Mouse (Mus musculus) lung, embryonic 16.5 days (tissue): ENCODE data around the gene St6galnac4. TPM values are rescaled to one million over a fixed set of nuclear protein-coding genes. Genes with fewer than 3 reads are reported as not detected.
A peak's percentile ranks its signal among the peaks of the same experiment; 100 is the strongest.

ENCODE experiments used
- ATAC-seq: fragments of 200-750 bp; cut with Nextera tagmentation; 2 replicates; pipeline ENCODE4 v1.8.0; 2017; ENCODE audit warnings: low read depth, mild to moderate bottlenecking, moderate library complexity
- H3K27ac ChIP-seq: fragments of 300-500 bp; sonication (generic); 2 replicates; pipeline ENCODE4 v1.5.1; 2014; ENCODE audit warnings: mild to moderate bottlenecking, control low read depth, low read length
- H3K27me3 ChIP-seq: fragments of 300-500 bp; sonication (generic); 2 replicates; pipeline ENCODE4 v1.6.1; 2014; ENCODE audit warnings: low read depth, low read length, mixed read lengths; ENCODE audit not compliant: control insufficient read depth, insufficient read depth
- H3K36me3 ChIP-seq: fragments of 300-500 bp; sonication (generic); 2 replicates; pipeline ENCODE4 v1.6.1; 2014; ENCODE audit warnings: low read length; ENCODE audit not compliant: control insufficient read depth, insufficient read depth
- H3K4me1 ChIP-seq: fragments of 300-500 bp; sonication (generic); replicated peaks from 2 replicates; pipeline ENCODE4 v1.6.1; 2014; ENCODE audit warnings: low read length, mixed read lengths; ENCODE audit not compliant: control insufficient read depth, insufficient read depth
- H3K4me2 ChIP-seq: fragments of 300-500 bp; sonication (generic); 2 replicates; pipeline ENCODE4 v1.6.1; 2014; ENCODE audit warnings: low read depth, low read length, control low read depth
- H3K4me3 ChIP-seq: fragments of 300-500 bp; sonication (generic); 2 replicates; pipeline ENCODE4 v1.5.1; 2014; ENCODE audit warnings: mild to moderate bottlenecking, low read length, control low read depth
- H3K9ac ChIP-seq: fragments of 300-500 bp; sonication (generic); 2 replicates; pipeline ENCODE4 v1.6.1; 2014; ENCODE audit warnings: low read length, control low read depth
- H3K9me3 ChIP-seq: fragments of 300-500 bp; sonication (generic); 2 replicates; pipeline ENCODE4 v1.6.1; 2016; ENCODE audit warnings: low read length; ENCODE audit not compliant: control insufficient read depth
- WGBS: fragments of 180-500 bp; shearing (Covaris S2); extraction: QIAGEN DNeasy Blood & Tissue Kit; methylation state at CpG from one replicate; pipeline ENCODE4 v1.1.7; 2014; 5-methylcytosine and 5-hydroxymethylcytosine counted together
- polyA plus RNA-seq: library from polyadenylated mRNA; unstranded; fragments of >200 nt; fragmentation: Nextera tagmentation; extraction: Ambion mirVana; gene quantifications from 2 replicates; pipeline ENCODE4 v1.2.1, GENCODE M21; 2015

Gene St6galnac4
- polyA plus RNA-seq, 1 experiment from 2014 or later = 26.0 TPM

DNA sequence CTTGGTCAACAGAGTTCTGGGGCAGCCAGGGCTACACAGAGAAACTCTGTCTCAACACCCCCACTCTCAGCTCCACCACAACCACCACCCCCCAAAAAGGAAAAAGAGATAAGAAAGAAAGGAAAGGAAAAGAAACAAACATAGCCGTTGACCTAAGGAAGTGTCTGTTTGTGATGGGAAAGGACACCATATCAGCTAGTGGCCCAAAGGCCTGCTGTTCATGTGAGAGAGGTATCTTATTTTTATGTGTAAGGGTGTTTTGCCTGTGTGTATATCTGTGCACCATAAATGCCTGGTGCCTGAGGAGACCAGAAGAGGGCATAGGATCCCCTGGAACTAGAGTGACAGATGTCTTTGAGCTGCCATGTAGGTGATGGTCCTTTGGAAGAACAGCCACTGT, 52.7 kb downstream of the St6galnac4 start:
- ATAC-seq = no peak
- peaks cover 24% of the 10 kb centered on the region for H3K4me1 ChIP-seq
- H3K9ac ChIP-seq = no peak overlapping the region
- no peak overlapping the region for H3K4me2 ChIP-seq
- H3K4me3 ChIP-seq = no peak overlapping the region
- 68% methylated on average over 1 of the region's 1 CpGs for WGBS
- H3K27me3 ChIP-seq = no peaks in the 10 kb centered on the region
- H3K27ac ChIP-seq = no peak overlapping the region
- H3K36me3 ChIP-seq = no peaks in the 10 kb centered on the region
- no peaks in the 10 kb centered on the region for H3K9me3 ChIP-seq

DNA sequence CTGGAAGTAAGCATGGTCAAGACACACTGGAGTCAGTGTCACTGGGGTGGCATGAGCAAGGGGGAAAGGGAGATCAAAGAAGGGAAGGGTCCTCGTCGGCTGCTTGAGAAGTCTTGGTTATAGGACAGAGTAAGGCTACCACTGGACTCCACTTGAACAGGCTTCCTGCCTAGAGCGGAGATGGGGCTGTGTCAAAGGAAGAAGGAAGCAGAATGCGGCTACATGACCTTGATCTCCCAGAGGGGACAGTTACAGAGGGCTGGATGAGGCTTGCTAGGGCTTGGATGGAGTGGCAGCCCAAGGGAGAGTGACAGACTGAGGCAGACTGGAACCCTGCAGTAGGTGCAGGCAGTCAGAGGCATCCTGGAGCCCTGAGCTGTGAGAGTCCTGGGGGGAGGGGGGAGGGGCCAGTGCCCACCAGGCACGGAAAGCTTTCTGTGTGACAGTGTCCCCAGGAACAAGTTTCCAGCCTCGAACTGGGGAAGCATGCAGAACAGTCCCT, 53.7 kb downstream of the St6galnac4 start:
- H3K9ac ChIP-seq = 0 out of 2 replicates have a peak overlapping the region, but pooled peaks have one; percentile 26
- H3K4me2 ChIP-seq = no peak overlapping the region
- no peaks in the 10 kb centered on the region for H3K36me3 ChIP-seq
- H3K4me3 ChIP-seq = no peak overlapping the region
- no peak for ATAC-seq
- 47% methylated on average over 6 of the region's 6 CpGs for WGBS
- peak overlapping the region; percentile 40; the same call in 1 of the 2 replicates for H3K27ac ChIP-seq
- H3K4me1 ChIP-seq = peaks cover 28% of the 10 kb centered on the region
- H3K27me3 ChIP-seq = no peaks in the 10 kb centered on the region
- no peaks in the 10 kb centered on the region for H3K9me3 ChIP-seq

DNA sequence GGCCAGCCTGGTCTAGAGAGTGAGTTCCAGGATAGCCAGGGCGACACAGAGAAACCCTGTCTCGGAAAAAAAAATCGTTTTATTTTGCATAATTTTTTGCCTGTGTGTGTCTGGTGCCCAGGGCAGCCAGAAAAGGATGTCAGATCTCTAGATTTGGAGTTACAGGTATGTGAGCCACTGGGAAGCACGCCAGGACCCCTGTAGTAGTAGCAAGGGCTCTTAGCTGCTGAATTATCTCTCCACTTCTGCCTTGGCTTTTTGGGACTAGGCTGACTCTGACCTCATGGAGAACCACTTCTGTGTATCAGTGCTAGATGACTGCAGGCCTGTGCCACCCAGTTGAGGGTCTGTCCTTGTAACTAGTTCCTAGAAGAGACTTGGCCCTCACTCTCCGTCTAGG, 54.9 kb downstream of the St6galnac4 start:
- Histone ChIP-seq H3K27ac (no peak overlapping the region), H3K4me1 (peaks cover 35% of the 10 kb centered on the region)
- WGBS = 72% methylated on average over 5 of the region's 5 CpGs

DNA sequence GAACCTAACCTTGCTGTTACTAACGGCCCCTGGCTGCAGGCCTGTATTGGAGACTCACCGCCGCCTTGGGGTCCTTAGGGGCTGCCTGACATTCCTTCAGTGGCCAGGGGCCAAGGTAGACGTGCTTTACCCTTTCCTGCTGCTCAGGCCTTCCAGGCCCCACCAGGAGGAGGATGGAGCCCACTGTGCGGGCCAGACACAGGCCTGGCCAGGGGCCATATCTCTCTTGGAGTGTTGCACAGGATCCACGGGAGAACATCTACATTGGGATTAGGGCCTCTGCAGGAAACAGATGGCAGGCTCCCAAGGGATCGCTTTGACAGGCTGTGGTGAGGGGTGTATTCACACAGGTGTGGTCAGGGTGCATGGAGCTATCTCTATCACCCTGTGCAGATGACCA, 55.9 kb downstream of the St6galnac4 start:
- Histone ChIP-seq H3K27ac (peak overlapping the region; percentile 40; the same call in 1 of the 2 replicates), H3K4me2 (no peak overlapping the region), H3K9me3 (no peaks in the 10 kb centered on the region), H3K9ac (peak overlapping the region; percentile 18; the same call in 1 of the 2 replicates), H3K36me3 (no peaks in the 10 kb centered on the region), H3K4me3 (no peak overlapping the region), H3K4me1 (peaks cover 33% of the 10 kb centered on the region), H3K27me3 (no peaks in the 10 kb centered on the region)
- 42% methylated on average over 7 of the region's 7 CpGs for whole genome bisulfite sequencing
- no peak for ATAC-seq

More for the DNA sequence above, 54.9 kb downstream of the St6galnac4 start:
- no peaks in the 10 kb centered on the region for H3K9me3 ChIP-seq
- H3K27me3 ChIP-seq = no peaks in the 10 kb centered on the region
- H3K36me3 ChIP-seq = no peaks in the 10 kb centered on the region
- no peak overlapping the region for H3K4me2 ChIP-seq
- no peak for ATAC-seq
- H3K4me3 ChIP-seq = no peak overlapping the region
- H3K9ac ChIP-seq = no peak overlapping the region

DNA sequence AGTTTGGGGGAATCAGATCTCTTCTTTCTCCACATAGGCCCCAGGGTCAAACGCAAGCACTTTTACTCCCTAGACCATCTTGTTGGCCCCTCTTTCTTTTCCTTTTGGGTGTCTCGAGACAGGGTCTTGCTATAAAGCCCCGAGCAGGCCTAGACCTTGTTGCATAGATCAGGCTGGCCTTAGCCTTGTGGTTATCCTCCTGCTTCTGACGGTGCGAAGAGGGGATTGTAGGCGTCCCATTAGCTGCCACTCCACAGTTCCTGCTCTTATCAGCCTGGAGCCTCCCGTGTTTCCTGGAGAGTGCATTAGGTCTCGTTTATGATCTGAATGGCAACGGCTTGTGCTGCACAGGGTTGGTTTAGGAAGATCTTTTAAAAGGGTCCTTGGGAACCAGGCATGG, 57.2 kb downstream of the St6galnac4 start:
- H3K4me3 ChIP-seq = no peak overlapping the region
- ATAC-seq = no peak
- H3K4me2 ChIP-seq = no peak overlapping the region
- H3K9me3 ChIP-seq = no peaks in the 10 kb centered on the region
- no peaks in the 10 kb centered on the region for H3K36me3 ChIP-seq
- no peak overlapping the region for H3K9ac ChIP-seq
- H3K4me1 ChIP-seq = peaks cover 33% of the 10 kb centered on the region
- H3K27ac ChIP-seq = no peak overlapping the region
- H3K27me3 ChIP-seq = no peaks in the 10 kb centered on the region
- 52% methylated on average over 9 of the region's 9 CpGs for WGBS

DNA sequence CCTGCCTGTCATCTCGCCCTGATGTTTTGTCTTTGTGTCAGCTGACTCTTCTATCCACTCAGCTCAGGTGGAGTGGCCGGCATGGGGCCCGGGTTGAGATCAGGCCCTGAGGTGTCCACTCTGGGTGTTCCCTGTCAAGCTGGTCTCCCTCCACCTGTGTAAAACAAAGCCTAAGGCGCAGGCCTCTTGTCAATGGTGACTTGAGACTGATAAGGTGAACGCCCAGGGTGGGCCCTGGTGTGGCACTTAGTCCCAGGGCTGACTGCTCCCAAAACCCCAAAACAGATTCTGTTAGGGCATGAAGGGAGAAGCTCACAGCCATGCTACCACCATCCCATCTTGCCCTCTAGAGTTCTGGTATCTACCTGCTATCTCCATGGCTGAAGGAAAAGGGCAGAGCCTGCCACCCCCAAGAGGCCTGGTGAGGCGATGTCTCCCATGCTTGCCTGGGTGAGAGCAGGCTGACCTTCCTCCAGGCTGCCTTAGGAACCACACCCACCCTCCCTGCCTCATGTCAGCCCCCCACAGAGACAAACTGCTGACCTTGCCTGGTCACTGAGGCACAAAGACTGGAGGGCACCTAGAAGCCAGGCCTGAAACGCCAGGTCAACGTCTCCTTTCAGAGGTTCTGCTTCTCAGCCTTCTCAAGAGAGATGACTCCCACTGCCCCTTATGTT, 58.0 kb downstream of the St6galnac4 start:
- Histone ChIP-seq H3K9me3 (no peaks in the 10 kb centered on the region), H3K4me1 (peaks cover 35% of the 10 kb centered on the region), H3K4me3 (no peak overlapping the region), H3K27ac (no peak overlapping the region), H3K27me3 (no peaks in the 10 kb centered on the region), H3K4me2 (no peak overlapping the region), H3K9ac (no peak overlapping the region), H3K36me3 (no peaks in the 10 kb centered on the region)
- no peak for ATAC-seq
- 77% methylated on average over 8 of the region's 8 CpGs for WGBS

DNA sequence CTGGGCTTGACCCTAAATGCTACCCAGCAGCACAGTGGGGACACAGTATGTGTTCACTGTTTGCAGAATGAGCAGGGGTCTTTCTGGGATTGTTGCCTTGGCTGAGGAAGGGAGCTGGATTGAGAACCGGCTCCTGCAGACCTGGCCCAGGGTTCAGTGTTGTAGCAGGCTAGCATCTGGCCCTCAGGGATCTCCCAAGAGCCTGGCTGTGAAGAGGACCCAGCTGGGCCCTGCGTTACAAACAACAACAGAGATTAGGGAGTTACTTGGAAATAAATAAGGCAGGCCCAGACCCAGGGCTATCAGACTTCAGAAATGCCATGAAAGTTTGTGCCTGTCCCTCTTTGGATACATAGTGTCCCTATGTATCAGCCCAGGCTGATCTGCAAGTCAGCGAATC, 58.8 kb downstream of the St6galnac4 start:
- peaks cover 32% of the 10 kb centered on the region for H3K4me1 ChIP-seq
- H3K27ac ChIP-seq = peak overlapping the region; percentile 84
- no peak for ATAC-seq
- H3K9ac ChIP-seq = no peak overlapping the region
- H3K4me2 ChIP-seq = no peak overlapping the region
- no peaks in the 10 kb centered on the region for H3K9me3 ChIP-seq
- no peaks in the 10 kb centered on the region for H3K27me3 ChIP-seq
- no peaks in the 10 kb centered on the region for H3K36me3 ChIP-seq
- H3K4me3 ChIP-seq = no peak overlapping the region
- 57% methylated on average over 3 of the region's 3 CpGs for WGBS

DNA sequence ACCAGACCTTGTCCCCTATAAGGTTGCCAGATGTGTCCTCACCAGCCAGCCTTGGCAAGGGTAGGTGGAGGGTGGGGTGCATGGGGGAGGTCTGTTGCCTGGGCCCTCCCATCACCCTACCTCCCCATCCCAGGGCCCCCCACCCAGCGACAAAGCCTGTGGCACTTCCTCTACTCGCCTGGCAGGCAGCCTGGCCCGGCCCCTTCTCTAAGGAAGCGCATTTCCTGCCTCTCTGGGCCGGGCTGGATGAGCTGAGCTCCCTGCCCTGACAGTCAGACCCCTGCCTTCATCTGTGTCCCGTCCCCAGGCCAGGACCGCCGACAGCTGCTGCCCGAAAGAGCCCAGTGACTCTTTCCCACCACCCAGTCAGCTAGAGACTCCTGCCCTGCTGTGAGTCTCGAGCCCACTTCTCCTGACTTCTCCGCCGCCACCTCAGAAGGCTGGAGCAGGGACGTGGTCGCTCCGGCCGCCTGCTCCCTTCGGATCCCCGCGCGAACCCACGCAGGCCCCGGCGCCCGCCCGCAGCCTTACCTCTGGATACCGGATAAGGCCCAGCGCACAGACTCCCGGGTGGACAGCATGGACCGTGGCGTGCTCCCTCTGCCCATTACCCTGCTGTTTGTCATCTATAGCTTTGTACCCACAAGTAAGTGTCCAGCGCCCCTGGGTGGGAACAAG, 59.6 kb downstream of the St6galnac4 start, which contains the start of gene Eng:
Eng (plus strand) TSS at position 217 of the 678 bp plus-strand sequence.
- 40% methylated on average over 31 of the region's 31 CpGs for WGBS
- Histone ChIP-seq H3K4me1 (peaks cover 29% of the 10 kb centered on the region), H3K9me3 (no peaks in the 10 kb centered on the region), H3K27me3 (no peaks in the 10 kb centered on the region), H3K4me2 (peak within 1 kb of the TSS; percentile 62), H3K9ac (peak within 1 kb of the TSS; percentile 81), H3K36me3 (no peaks in the 10 kb centered on the region), H3K27ac (peak within 1 kb of the TSS; percentile 84), H3K4me3 (peak within 1 kb of the TSS; percentile 56)
- ATAC-seq = peak; percentile 89

DNA sequence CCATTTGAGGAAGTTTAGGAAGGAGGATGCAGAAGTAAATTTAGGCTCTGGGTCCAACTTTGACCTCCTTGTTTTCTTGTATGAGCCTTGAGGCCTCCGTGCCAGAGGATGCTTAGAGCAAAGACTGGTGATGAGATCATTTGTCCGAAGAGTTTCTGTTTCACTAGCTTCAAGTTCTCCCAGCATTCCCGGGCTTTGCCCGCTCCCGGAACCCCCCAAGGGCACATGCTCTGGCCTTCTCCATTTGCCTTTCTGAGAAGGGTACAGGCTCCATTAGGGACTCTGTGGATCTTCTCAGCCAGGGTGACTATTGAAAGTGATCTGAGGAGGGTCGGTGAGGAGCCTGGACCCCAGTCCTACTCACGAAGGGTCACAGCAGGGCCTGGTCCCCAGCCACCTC, 60.5 kb downstream of the St6galnac4 start:
- H3K4me2 ChIP-seq = peak overlapping the region; percentile 62
- H3K27me3 ChIP-seq = no peaks in the 10 kb centered on the region
- H3K9me3 ChIP-seq = no peaks in the 10 kb centered on the region
- no peak for ATAC-seq
- H3K4me1 ChIP-seq = peaks cover 27% of the 10 kb centered on the region
- WGBS = 73% methylated on average over 7 of the region's 7 CpGs
- H3K36me3 ChIP-seq = no peaks in the 10 kb centered on the region
- H3K9ac ChIP-seq = peak overlapping the region; percentile 81
- peak overlapping the region; percentile 56 for H3K4me3 ChIP-seq
- H3K27ac ChIP-seq = peak overlapping the region; percentile 84
